Mouse (Mus musculus): Measurements from ENCODE around the gene Wwox. TPM values are rescaled to one million over a fixed set of nuclear protein-coding genes. Genes with fewer than 3 reads are reported as not detected.

Gene Wwox
- polyA plus RNA-seq, 1 experiment from 2014 or later, result 11.0 TPM

- DNase-seq (ENCODE audit: low spot score) (peak; percentile 13), ATAC-seq (ENCODE audit: low read depth) (no peak)
- Histone ChIP-seq H3K4me2 (ENCODE audit: low read depth, low read length) (no peak overlapping the region), H3K4me3 (ENCODE audit: low read depth, low read length) (no peak overlapping the region), H3K27me3 (replicated peaks; ENCODE audit: control insufficient read depth, insufficient read depth, low read length) (no peaks in the 10 kb centered on the region), H3K36me3 (ENCODE audit: control insufficient read depth, insufficient read depth, low read length) (no peaks in the 10 kb centered on the region), H3K4me1 (ENCODE audit: control insufficient read depth, insufficient read depth, low read length) (peaks cover 5% of the 10 kb centered on the region; the same call in 1 of the 2 replicates), H3K27ac (replicated peaks; ENCODE audit: low read depth, low read length) (no peak overlapping the region), H3K9ac (ENCODE audit: low read depth, low read length) (no peak overlapping the region), H3K9me3 (ENCODE audit: control insufficient read depth, low read length) (no peaks in the 10 kb centered on the region)
- 65% methylated on average over 11 of the region's 11 CpGs for WGBS
Measured at GRCm38 (mm10) chr8:115189836-115190235, 750.4 kb downstream of the Wwox start.

- DNase-seq (ENCODE audit: low spot score) (no peak), ATAC-seq (ENCODE audit: low read depth) (no peak)
- Histone ChIP-seq H3K36me3 (ENCODE audit: control insufficient read depth, insufficient read depth, low read length) (no peaks in the 10 kb centered on the region), H3K4me2 (ENCODE audit: low read depth, low read length) (no peak overlapping the region), H3K27ac (replicated peaks; ENCODE audit: low read depth, low read length) (no peak overlapping the region), H3K9ac (ENCODE audit: low read depth, low read length) (no peak overlapping the region), H3K9me3 (ENCODE audit: control insufficient read depth, low read length) (no peaks in the 10 kb centered on the region), H3K4me1 (ENCODE audit: control insufficient read depth, insufficient read depth, low read length) (no peaks in the 10 kb centered on the region), H3K27me3 (replicated peaks; ENCODE audit: control insufficient read depth, insufficient read depth, low read length) (peaks cover 10% of the 10 kb centered on the region; the same call in 1 of the 2 replicates), H3K4me3 (ENCODE audit: low read depth, low read length) (no peak overlapping the region)
- WGBS, result 94% methylated on average over 2 of the region's 2 CpGs
Measured at GRCm38 (mm10) chr8:115193767-115194166, 754.3 kb downstream of the Wwox start.

- ATAC-seq (ENCODE audit: low read depth) (no peak), DNase-seq (ENCODE audit: low spot score) (no peak)
- Histone ChIP-seq H3K9ac (ENCODE audit: low read depth, low read length) (no peak overlapping the region), H3K4me2 (ENCODE audit: low read depth, low read length) (no peak overlapping the region), H3K36me3 (ENCODE audit: control insufficient read depth, insufficient read depth, low read length) (no peaks in the 10 kb centered on the region), H3K9me3 (ENCODE audit: control insufficient read depth, low read length) (no peaks in the 10 kb centered on the region), H3K27me3 (replicated peaks; ENCODE audit: control insufficient read depth, insufficient read depth, low read length) (peaks cover 10% of the 10 kb centered on the region), H3K27ac (replicated peaks; ENCODE audit: low read depth, low read length) (no peak overlapping the region), H3K4me1 (ENCODE audit: control insufficient read depth, insufficient read depth, low read length) (peaks cover 10% of the 10 kb centered on the region), H3K4me3 (ENCODE audit: low read depth, low read length) (no peak overlapping the region)
- 85% methylated on average over 10 of the region's 10 CpGs for WGBS
Measured at GRCm38 (mm10) chr8:115195334-115195733, 755.9 kb downstream of the Wwox start.

- H3K36me3 ChIP-seq (ENCODE audit: control insufficient read depth, insufficient read depth, low read length), result no peaks in the 10 kb centered on the region
- peak; percentile 69 for DNase-seq (ENCODE audit: low spot score)
- WGBS, result 70% methylated on average over 2 of the region's 2 CpGs
Measured at GRCm38 (mm10) chr8:115196859-115197258, 757.4 kb downstream of the Wwox start.

GRCm38 (mm10) chr8:115199204-115199603 lies 759.7 kb downstream of the Wwox start:
- no peak overlapping the region for H3K9ac ChIP-seq (ENCODE audit: low read depth, low read length)
- H3K27ac ChIP-seq (replicated peaks; ENCODE audit: low read depth, low read length), result no peak overlapping the region
- no peaks in the 10 kb centered on the region for H3K9me3 ChIP-seq (ENCODE audit: control insufficient read depth, low read length)
- H3K4me3 ChIP-seq (ENCODE audit: low read depth, low read length), result no peak overlapping the region
- WGBS, result 28% methylated on average over 4 of the region's 4 CpGs
- peaks cover 10% of the 10 kb centered on the region for H3K27me3 ChIP-seq (replicated peaks; ENCODE audit: control insufficient read depth, insufficient read depth, low read length)
- ATAC-seq (ENCODE audit: low read depth), result no peak
- H3K4me1 ChIP-seq (ENCODE audit: control insufficient read depth, insufficient read depth, low read length), result peaks cover 11% of the 10 kb centered on the region
- no peak for DNase-seq (ENCODE audit: low spot score)
- no peaks in the 10 kb centered on the region for H3K36me3 ChIP-seq (ENCODE audit: control insufficient read depth, insufficient read depth, low read length)
- H3K4me2 ChIP-seq (ENCODE audit: low read depth, low read length), result no peak overlapping the region

More at GRCm38 (mm10) chr8:115196859-115197258, 757.4 kb downstream of the Wwox start:
- H3K4me3 ChIP-seq (ENCODE audit: low read depth, low read length), result no peak overlapping the region
- ATAC-seq (ENCODE audit: low read depth), result no peak
- H3K27me3 ChIP-seq (replicated peaks; ENCODE audit: control insufficient read depth, insufficient read depth, low read length), result peaks cover 10% of the 10 kb centered on the region
- peaks cover 11% of the 10 kb centered on the region for H3K4me1 ChIP-seq (ENCODE audit: control insufficient read depth, insufficient read depth, low read length)
- H3K4me2 ChIP-seq (ENCODE audit: low read depth, low read length), result no peak overlapping the region
- H3K27ac ChIP-seq (replicated peaks; ENCODE audit: low read depth, low read length), result no peak overlapping the region
- H3K9me3 ChIP-seq (ENCODE audit: control insufficient read depth, low read length), result no peaks in the 10 kb centered on the region
- H3K9ac ChIP-seq (ENCODE audit: low read depth, low read length), result no peak overlapping the region

GRCm38 (mm10) chr8:115199616-115200150 lies 760.2 kb downstream of the Wwox start:
- H3K4me1 ChIP-seq (ENCODE audit: control insufficient read depth, insufficient read depth, low read length), result peaks cover 11% of the 10 kb centered on the region
- peaks cover 10% of the 10 kb centered on the region for H3K27me3 ChIP-seq (replicated peaks; ENCODE audit: control insufficient read depth, insufficient read depth, low read length)
- H3K9ac ChIP-seq (ENCODE audit: low read depth, low read length), result no peak overlapping the region
- H3K27ac ChIP-seq (replicated peaks; ENCODE audit: low read depth, low read length), result no peak overlapping the region
- DNase-seq (ENCODE audit: low spot score) (peak; percentile 53), ATAC-seq (ENCODE audit: low read depth) (no peak)
- no peak overlapping the region for H3K4me3 ChIP-seq (ENCODE audit: low read depth, low read length)
- no peaks in the 10 kb centered on the region for H3K36me3 ChIP-seq (ENCODE audit: control insufficient read depth, insufficient read depth, low read length)
- 0 out of 2 replicates have a peak overlapping the region, but pooled peaks have one; percentile 23 for H3K4me2 ChIP-seq (ENCODE audit: low read depth, low read length)
- no peaks in the 10 kb centered on the region for H3K9me3 ChIP-seq (ENCODE audit: control insufficient read depth, low read length)
- 20% methylated on average over 14 of the region's 14 CpGs for WGBS

- no peak overlapping the region for H3K27ac ChIP-seq (replicated peaks; ENCODE audit: low read depth, low read length)
- H3K9ac ChIP-seq (ENCODE audit: low read depth, low read length), result no peak overlapping the region
- DNase-seq (ENCODE audit: low spot score) (peak; percentile 50), ATAC-seq (ENCODE audit: low read depth) (no peak)
- WGBS, result 49% methylated on average over 7 of the region's 7 CpGs
- no peaks in the 10 kb centered on the region for H3K36me3 ChIP-seq (ENCODE audit: control insufficient read depth, insufficient read depth, low read length)
- peaks cover 11% of the 10 kb centered on the region for H3K4me1 ChIP-seq (ENCODE audit: control insufficient read depth, insufficient read depth, low read length)
- no peaks in the 10 kb centered on the region for H3K9me3 ChIP-seq (ENCODE audit: control insufficient read depth, low read length)
- no peak overlapping the region for H3K4me2 ChIP-seq (ENCODE audit: low read depth, low read length)
- H3K27me3 ChIP-seq (replicated peaks; ENCODE audit: control insufficient read depth, insufficient read depth, low read length), result peaks cover 10% of the 10 kb centered on the region
- H3K4me3 ChIP-seq (ENCODE audit: low read depth, low read length), result no peak overlapping the region
Measured at GRCm38 (mm10) chr8:115201726-115202125, 762.3 kb downstream of the Wwox start.

- peaks cover 19% of the 10 kb centered on the region for H3K4me1 ChIP-seq (ENCODE audit: control insufficient read depth, insufficient read depth, low read length)
- 89% methylated on average over 11 of the region's 11 CpGs for WGBS
- DNase-seq (ENCODE audit: low spot score), result no peak
- ATAC-seq (ENCODE audit: low read depth), result no peak
- no peak overlapping the region for H3K9ac ChIP-seq (ENCODE audit: low read depth, low read length)
- H3K4me2 ChIP-seq (ENCODE audit: low read depth, low read length), result no peak overlapping the region
- no peaks in the 10 kb centered on the region for H3K9me3 ChIP-seq (ENCODE audit: control insufficient read depth, low read length)
- no peaks in the 10 kb centered on the region for H3K36me3 ChIP-seq (ENCODE audit: control insufficient read depth, insufficient read depth, low read length)
- no peak overlapping the region for H3K4me3 ChIP-seq (ENCODE audit: low read depth, low read length)
- H3K27ac ChIP-seq (replicated peaks; ENCODE audit: low read depth, low read length), result no peak overlapping the region
- peaks cover 3% of the 10 kb centered on the region; the same call in 1 of the 2 replicates for H3K27me3 ChIP-seq (replicated peaks; ENCODE audit: control insufficient read depth, insufficient read depth, low read length)
Measured at GRCm38 (mm10) chr8:115207480-115207879, 768.0 kb downstream of the Wwox start.
